Mouse (Mus musculus) limb, embryonic 12.5 days (tissue): ENCODE measurements at regions not wholly inside any gene's neighbourhood (a gene's known extent, or its start where the extent isn't known, plus 50 kb on each side); places are given as distances from the start of the nearest gene placed in this dataset.

Experiments used
- ATAC-seq: fragments of 200-750 bp; cut with Nextera tagmentation; 2 replicates; pipeline ENCODE4 v1.8.0; 2017; ENCODE audit warnings: low read depth, moderate TSS enrichment; ENCODE audit not compliant: insufficient number of reproducible peaks, insufficient read depth, low FRiP score, low TSS enrichment
- H3K27ac ChIP-seq: fragments of 300-500 bp; sonication (generic); 2 replicates; pipeline ENCODE4 v1.5.1; 2016; ENCODE audit warnings: mild to moderate bottlenecking, moderate library complexity
- H3K27me3 ChIP-seq: fragments of 300-500 bp; sonication (generic); 2 replicates; pipeline ENCODE4 v1.6.1; 2016; ENCODE audit warnings: mild to moderate bottlenecking, moderate library complexity
- H3K36me3 ChIP-seq: fragments of 300-500 bp; sonication (generic); 2 replicates; pipeline ENCODE4 v1.6.1; 2016; ENCODE audit warnings: mild to moderate bottlenecking, moderate library complexity
- H3K4me1 ChIP-seq: fragments of 300-500 bp; sonication (generic); replicated peaks from 2 replicates; pipeline ENCODE4 v1.6.1; 2016
- H3K4me2 ChIP-seq: fragments of 300-500 bp; sonication (generic); 2 replicates; pipeline ENCODE4 v1.6.1; 2016; ENCODE audit warnings: mild to moderate bottlenecking, moderate library complexity
- H3K4me3 ChIP-seq: fragments of 300-500 bp; sonication (generic); replicated peaks from 2 replicates; pipeline ENCODE4 v1.5.1; 2016; ENCODE audit warnings: mild to moderate bottlenecking
- H3K9ac ChIP-seq: fragments of 300-500 bp; sonication (generic); replicated peaks from 2 replicates; pipeline ENCODE4 v1.6.1; 2016; ENCODE audit warnings: mild to moderate bottlenecking, moderate library complexity
- H3K9me3 ChIP-seq: fragments of 300-500 bp; sonication (generic); 2 replicates; pipeline ENCODE4 v1.6.1; 2016; ENCODE audit warnings: mild to moderate bottlenecking, moderate library complexity
- WGBS: fragments of 180-500 bp; shearing (Covaris S2); methylation state at CpG from one replicate; pipeline ENCODE4 v1.1.7; 2016; 5-methylcytosine and 5-hydroxymethylcytosine counted together

DNA sequence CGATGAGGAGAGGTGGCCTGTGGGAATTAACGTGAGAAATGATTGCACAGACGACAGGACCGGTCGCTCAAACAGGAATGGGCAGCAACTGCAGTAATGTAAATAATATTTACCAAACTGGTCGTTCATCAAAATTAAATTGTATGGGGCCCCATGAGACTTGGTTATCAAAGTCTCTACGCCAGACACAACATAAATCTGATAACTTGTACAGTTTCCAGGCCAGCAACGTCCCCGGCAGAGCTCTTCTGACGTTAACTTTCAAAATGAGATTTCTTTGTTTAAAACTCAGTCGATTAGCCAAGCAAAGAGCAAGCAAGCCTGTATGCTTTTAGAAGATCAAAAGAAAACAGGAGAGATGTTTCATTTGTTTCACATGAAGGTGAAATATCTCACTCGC, 176.2 kb upstream of the Adamts9 start:
- Histone ChIP-seq H3K4me1 (peaks cover 6% of the 10 kb centered on the region; the same call in 1 of the 2 replicates), H3K4me2 (no peak overlapping the region), H3K9ac (no peak overlapping the region), H3K9me3 (no peaks in the 10 kb centered on the region), H3K27ac (no peak overlapping the region), H3K4me3 (no peak overlapping the region), H3K36me3 (no peaks in the 10 kb centered on the region), H3K27me3 (no peaks in the 10 kb centered on the region)
- ATAC-seq = no peak
- 61% methylated on average over 12 of the region's 12 CpGs for WGBS

DNA sequence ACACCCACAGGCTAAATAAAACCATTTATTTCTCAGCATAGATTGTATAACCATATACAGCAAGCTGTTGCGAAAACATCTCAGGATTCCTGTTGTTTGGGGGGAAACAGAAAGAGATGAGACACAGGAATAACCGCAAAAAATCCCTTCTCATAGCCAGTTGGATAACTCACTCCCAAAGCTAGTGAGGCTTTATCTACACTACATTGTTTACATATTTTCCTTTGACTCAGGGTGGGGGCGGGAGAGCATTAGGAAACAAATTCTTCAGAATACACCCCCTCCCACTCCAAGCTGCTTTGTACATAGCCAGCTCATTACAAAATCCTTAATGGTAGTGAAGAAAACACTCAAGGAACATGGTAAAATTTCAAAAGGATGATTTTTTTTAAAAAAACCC, 170.1 kb upstream of the Adamts9 start:
- Histone ChIP-seq H3K36me3 (no peaks in the 10 kb centered on the region), H3K4me3 (no peak overlapping the region), H3K4me1 (no peaks in the 10 kb centered on the region), H3K9ac (no peak overlapping the region), H3K27me3 (no peaks in the 10 kb centered on the region), H3K27ac (no peak overlapping the region), H3K9me3 (no peaks in the 10 kb centered on the region), H3K4me2 (no peak overlapping the region)
- WGBS = 83% methylated on average over 3 of the region's 3 CpGs
- ATAC-seq = no peak

DNA sequence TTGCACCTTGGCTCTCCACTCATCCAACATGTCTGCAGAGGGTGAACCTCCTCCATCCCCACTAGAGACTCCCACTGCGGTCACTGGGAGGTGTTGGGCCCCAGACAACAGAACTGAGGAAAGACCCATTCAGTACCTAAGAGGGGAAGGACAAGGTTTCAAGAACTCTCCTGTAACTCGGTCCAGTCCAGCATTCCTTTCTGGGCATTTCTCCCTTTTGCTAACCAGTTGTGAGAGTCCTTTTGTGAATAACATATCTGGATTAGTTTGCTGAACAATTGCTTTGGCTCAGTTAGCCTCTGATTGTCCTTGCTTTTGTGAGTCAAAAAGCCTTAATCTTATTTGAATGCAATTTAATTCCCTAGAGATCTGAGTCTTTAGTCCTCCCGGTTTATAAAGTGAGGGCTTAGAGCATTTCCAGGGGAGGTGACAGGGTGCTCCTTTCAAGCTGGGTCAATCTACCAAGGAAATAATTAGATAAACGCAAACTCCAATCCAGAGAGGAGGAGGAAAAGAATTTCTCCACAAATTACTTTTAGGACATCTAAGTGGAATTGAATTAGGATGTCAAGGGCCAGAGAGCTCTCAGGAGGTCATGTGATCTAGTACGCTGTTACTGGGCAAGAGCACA, 151.6 kb upstream of the Adamts9 start:
- H3K9me3 ChIP-seq = no peaks in the 10 kb centered on the region
- H3K9ac ChIP-seq = no peak overlapping the region
- no peaks in the 10 kb centered on the region for H3K4me1 ChIP-seq
- 66% methylated on average over 5 of the region's 5 CpGs for WGBS
- H3K4me2 ChIP-seq = no peak overlapping the region
- H3K36me3 ChIP-seq = no peaks in the 10 kb centered on the region
- no peak overlapping the region for H3K27ac ChIP-seq
- no peak overlapping the region for H3K4me3 ChIP-seq
- no peak for ATAC-seq
- H3K27me3 ChIP-seq = no peaks in the 10 kb centered on the region

DNA sequence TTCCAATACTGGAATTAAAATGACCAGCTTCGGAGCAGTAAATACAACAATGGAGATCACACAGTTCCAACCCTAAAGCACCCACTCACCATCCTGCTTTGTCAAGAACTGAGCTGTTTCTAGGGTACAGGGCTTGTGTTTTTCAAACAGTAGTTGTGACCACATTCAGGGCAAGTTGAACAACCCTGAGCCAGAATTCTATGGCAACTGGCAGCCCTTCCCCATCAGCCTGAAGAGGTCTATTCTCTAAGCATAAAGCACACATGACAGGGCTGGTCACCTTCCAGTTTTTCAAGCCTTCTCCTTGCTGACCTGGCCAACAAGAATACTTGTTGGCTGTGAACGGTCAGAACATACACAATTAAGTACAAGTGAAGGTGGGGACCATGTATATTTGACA, 150.5 kb upstream of the Adamts9 start:
- Histone ChIP-seq H3K27me3 (no peaks in the 10 kb centered on the region), H3K9ac (no peak overlapping the region), H3K4me1 (no peaks in the 10 kb centered on the region), H3K4me2 (no peak overlapping the region), H3K27ac (no peak overlapping the region), H3K36me3 (no peaks in the 10 kb centered on the region), H3K9me3 (no peaks in the 10 kb centered on the region), H3K4me3 (no peak overlapping the region)
- ATAC-seq = no peak
- WGBS = 89% methylated on average over 2 of the region's 2 CpGs

DNA sequence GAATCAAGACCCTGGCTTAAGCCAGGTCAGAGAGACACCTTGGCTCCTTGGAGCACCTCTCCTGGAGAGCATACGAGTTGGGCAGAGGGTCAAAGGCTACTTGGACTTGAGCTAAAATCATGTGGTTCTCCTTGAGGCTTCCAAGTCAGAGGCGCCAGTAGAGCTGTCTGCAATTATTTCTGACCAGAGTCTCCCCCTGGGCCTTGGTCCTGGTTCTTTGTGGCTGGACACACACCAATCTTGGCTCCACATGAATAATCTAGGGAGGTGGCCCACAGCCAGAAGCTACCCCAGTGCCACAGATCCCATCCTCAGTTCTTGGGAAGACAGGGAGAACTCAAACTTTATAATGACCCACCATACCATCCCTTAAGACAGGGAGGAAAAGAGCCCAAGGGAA, 144.0 kb upstream of the Adamts9 start:
- Histone ChIP-seq H3K9ac (no peak overlapping the region), H3K27ac (no peak overlapping the region), H3K4me3 (no peak overlapping the region), H3K4me2 (no peak overlapping the region), H3K27me3 (no peaks in the 10 kb centered on the region), H3K9me3 (no peaks in the 10 kb centered on the region), H3K36me3 (no peaks in the 10 kb centered on the region), H3K4me1 (no peaks in the 10 kb centered on the region)
- ATAC-seq = no peak
- 78% methylated on average over 2 of the region's 2 CpGs for WGBS

- H3K27me3 ChIP-seq = no peaks in the 10 kb centered on the region
- no peak overlapping the region for H3K4me3 ChIP-seq
- ATAC-seq = no peak
- H3K4me2 ChIP-seq = no peak overlapping the region
- H3K9me3 ChIP-seq = no peaks in the 10 kb centered on the region
- no peaks in the 10 kb centered on the region for H3K4me1 ChIP-seq
- 85% methylated on average over 1 of the region's 1 CpGs for WGBS
- H3K27ac ChIP-seq = no peak overlapping the region
- no peak overlapping the region for H3K9ac ChIP-seq
- no peaks in the 10 kb centered on the region for H3K36me3 ChIP-seq
Observed at GRCm38 (mm10) chr6:93084286-93084685, 141.0 kb upstream of the Adamts9 start.

- Histone ChIP-seq H3K27ac (no peak overlapping the region), H3K9me3 (no peaks in the 10 kb centered on the region), H3K4me1 (no peaks in the 10 kb centered on the region), H3K4me3 (no peak overlapping the region), H3K9ac (no peak overlapping the region), H3K36me3 (no peaks in the 10 kb centered on the region), H3K27me3 (no peaks in the 10 kb centered on the region), H3K4me2 (no peak overlapping the region)
- no peak for ATAC-seq
- WGBS = 79% methylated on average over 6 of the region's 6 CpGs
Observed at GRCm38 (mm10) chr6:93083716-93084115, 140.4 kb upstream of the Adamts9 start.

GRCm38 (mm10) chr6:93082205-93082604, 138.9 kb upstream of the Adamts9 start:
- no peak overlapping the region for H3K4me3 ChIP-seq
- H3K27me3 ChIP-seq = no peaks in the 10 kb centered on the region
- no peaks in the 10 kb centered on the region for H3K9me3 ChIP-seq
- no peaks in the 10 kb centered on the region for H3K36me3 ChIP-seq
- no peak overlapping the region for H3K9ac ChIP-seq
- H3K4me2 ChIP-seq = no peak overlapping the region
- H3K27ac ChIP-seq = no peak overlapping the region
- WGBS = 77% methylated on average over 4 of the region's 4 CpGs
- H3K4me1 ChIP-seq = no peaks in the 10 kb centered on the region
- no peak for ATAC-seq

DNA sequence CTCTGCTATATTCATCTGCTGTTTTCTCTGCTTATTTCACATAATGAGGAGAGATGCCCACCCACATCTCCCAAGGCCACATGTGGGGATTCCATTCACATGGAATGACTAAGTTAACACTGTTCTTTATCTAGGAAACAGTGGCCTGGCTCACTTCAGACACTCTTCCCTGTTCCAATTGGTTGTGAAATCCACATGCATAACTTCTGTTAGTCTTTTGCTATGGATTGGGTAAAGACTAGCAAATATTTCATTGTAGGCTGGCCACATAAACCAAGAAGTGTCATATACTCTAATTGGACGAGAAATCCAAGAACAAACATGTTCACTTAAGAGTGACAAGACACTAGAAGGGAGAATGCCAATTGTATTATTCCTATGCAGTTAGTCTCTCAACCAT, 133.4 kb upstream of the Adamts9 start:
- Histone ChIP-seq H3K4me3 (no peak overlapping the region), H3K27me3 (no peaks in the 10 kb centered on the region), H3K9me3 (no peaks in the 10 kb centered on the region), H3K9ac (no peak overlapping the region), H3K4me2 (no peak overlapping the region), H3K27ac (no peak overlapping the region), H3K4me1 (no peaks in the 10 kb centered on the region), H3K36me3 (no peaks in the 10 kb centered on the region)
- no peak for ATAC-seq
- WGBS = 88% methylated on average over 1 of the region's 1 CpGs

DNA sequence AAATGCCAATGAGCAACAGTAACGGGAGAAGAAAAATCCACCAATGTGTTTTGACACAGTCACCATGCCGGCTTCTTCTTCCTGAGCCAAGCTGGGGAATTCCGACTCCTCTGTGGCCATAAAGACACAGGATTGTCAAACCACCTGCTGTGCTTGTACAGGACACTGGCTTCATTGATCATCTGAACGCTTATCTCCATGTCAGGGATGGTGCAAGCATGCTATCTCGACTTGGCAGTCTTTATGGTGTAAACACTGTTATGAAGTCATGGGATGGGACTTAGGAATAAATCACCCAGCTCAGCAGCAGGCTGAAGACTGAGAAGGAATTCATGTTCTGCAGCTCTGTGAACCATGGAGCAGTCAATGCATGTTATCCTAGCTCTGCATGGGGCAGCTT, 132.6 kb upstream of the Adamts9 start:
- Histone ChIP-seq H3K4me1 (0 out of 2 replicates have a peak, but pooled peaks cover 1% of the 10 kb centered on the region), H3K4me2 (no peak overlapping the region), H3K4me3 (no peak overlapping the region), H3K36me3 (no peaks in the 10 kb centered on the region), H3K27me3 (no peaks in the 10 kb centered on the region), H3K27ac (no peak overlapping the region), H3K9ac (no peak overlapping the region), H3K9me3 (no peaks in the 10 kb centered on the region)
- ATAC-seq = no peak
- WGBS = 75% methylated on average over 5 of the region's 5 CpGs

DNA sequence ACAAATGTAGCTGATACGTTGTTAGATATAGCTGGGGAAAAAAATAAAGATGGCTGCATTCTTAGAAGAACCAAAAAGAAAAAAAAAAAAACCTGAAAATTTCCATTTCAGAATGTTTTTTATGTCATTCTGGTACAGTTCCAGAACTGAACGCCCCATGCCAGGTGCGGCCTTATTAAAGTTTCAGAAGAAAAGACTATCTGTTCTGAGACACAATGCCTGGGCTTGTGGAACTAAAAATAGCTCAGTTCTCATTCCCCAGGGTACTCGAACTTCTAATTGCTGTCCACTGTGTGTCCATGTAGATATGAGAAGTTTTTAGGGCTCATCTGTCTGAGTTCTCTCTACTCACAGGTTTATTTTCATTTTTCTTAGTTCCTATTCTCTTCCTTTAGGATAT, 131.7 kb upstream of the Adamts9 start:
- no peak overlapping the region for H3K9ac ChIP-seq
- no peak for ATAC-seq
- no peaks in the 10 kb centered on the region for H3K27me3 ChIP-seq
- H3K4me2 ChIP-seq = no peak overlapping the region
- H3K27ac ChIP-seq = no peak overlapping the region
- 76% methylated on average over 4 of the region's 4 CpGs for WGBS
- H3K36me3 ChIP-seq = no peaks in the 10 kb centered on the region
- H3K9me3 ChIP-seq = no peaks in the 10 kb centered on the region
- H3K4me1 ChIP-seq = 0 out of 2 replicates have a peak, but pooled peaks cover 3% of the 10 kb centered on the region
- no peak overlapping the region for H3K4me3 ChIP-seq

DNA sequence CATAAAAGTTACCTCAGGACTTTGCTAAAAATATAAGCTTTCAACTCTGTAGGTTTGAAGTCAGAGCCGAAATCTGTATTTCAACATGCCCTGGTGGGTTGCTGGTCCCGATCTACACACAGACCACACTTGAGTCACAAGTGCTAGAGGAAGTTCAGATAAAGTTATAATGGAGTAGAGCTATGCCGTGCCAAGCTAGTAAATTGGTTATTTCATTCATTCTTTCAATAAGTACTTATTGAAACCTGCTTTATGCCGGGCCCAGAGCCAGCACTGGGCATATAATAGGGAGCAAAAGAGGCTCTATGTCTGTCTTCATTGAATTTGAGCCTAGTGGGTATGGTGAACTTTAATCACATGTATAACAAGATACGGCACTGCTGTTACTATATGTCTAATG, 127.6 kb upstream of the Adamts9 start:
- H3K27me3 ChIP-seq = no peaks in the 10 kb centered on the region
- ATAC-seq = no peak
- 78% methylated on average over 5 of the region's 5 CpGs for WGBS
- no peaks in the 10 kb centered on the region for H3K9me3 ChIP-seq
- H3K27ac ChIP-seq = no peak overlapping the region
- no peak overlapping the region for H3K4me2 ChIP-seq
- no peak overlapping the region for H3K9ac ChIP-seq
- H3K4me1 ChIP-seq = peaks cover 23% of the 10 kb centered on the region
- H3K36me3 ChIP-seq = no peaks in the 10 kb centered on the region
- H3K4me3 ChIP-seq = no peak overlapping the region
